Mouse (Mus musculus) brain, embryonic 14.5 days (tissue): ENCODE data around the gene Hoxc12.

Experiments
- CTCF ChIP-seq: fragments of 200-500 bp; IDR thresholded peaks from 2 replicates; pipeline ENCODE4 v1.5.1; 2012; ENCODE audit warnings: inconsistent platforms, mild to moderate bottlenecking, moderate library complexity, borderline replicate concordance; ENCODE audit not compliant: insufficient read depth, insufficient read length; ENCODE audit errors: extremely low read depth
- POLR2A ChIP-seq: fragments of 200-500 bp; IDR thresholded peaks from 2 replicates; pipeline ENCODE4 v1.6.1; 2012; ENCODE audit warnings: mild to moderate bottlenecking, inconsistent platforms, borderline replicate concordance; ENCODE audit not compliant: poor library complexity, insufficient read depth, insufficient read length, severe bottlenecking; ENCODE audit errors: extremely low read depth

GRCm38 (mm10) chr15:102909536-102909935, 27.0 kb upstream of the Hoxc12 start:
- TF ChIP-seq CTCF (no peak), POLR2A (no peak)
